Mouse (Mus musculus): ENCODE results near the gene Chmp4b.

GRCm38 (mm10) chr2:154689391-154689790 is 37.9 kb downstream of the Chmp4b start:
- no peak for TF ChIP-seq TAL1 (IDR thresholded peaks at IDR 0.05; ENCODE audit: low read length)
- no peak for TF ChIP-seq GATA1 (IDR thresholded peaks at IDR 0.05; ENCODE audit: low read length)
